Mouse (Mus musculus): Measurements from ENCODE around the gene Fam186b. TPM values are rescaled to one million over a fixed set of nuclear protein-coding genes. Genes with fewer than 3 reads are reported as not detected.

Fam186b gene
- total and polyA plus RNA-seq, 3 experiments = 0.11 TPM; not detected in 2

- TF ChIP-seq TBP (IDR thresholded peaks at IDR 0.05; ENCODE audit: low read depth, low read length) = 0 out of 2 replicates have a peak, but pooled peaks have one; percentile 12
- TF ChIP-seq MYC (IDR thresholded peaks at IDR 0.05; ENCODE audit: low read depth, low read length) = no peak
- no peak for TF ChIP-seq KAT2A (conservative IDR thresholded peaks at IDR 0.05; ENCODE audit: low read depth, low read length)
- no peak for TF ChIP-seq ZKSCAN1 (IDR thresholded peaks at IDR 0.05; ENCODE audit: low read depth, low read length)
- no peak for TF ChIP-seq USF1 (IDR thresholded peaks at IDR 0.05; ENCODE audit: low read depth, low read length)
- no peak for TF ChIP-seq BHLHE40 (IDR thresholded peaks at IDR 0.05; ENCODE audit: borderline replicate concordance, low read depth, low read length)
- TF ChIP-seq E2F4 (IDR thresholded peaks at IDR 0.05; ENCODE audit: borderline replicate concordance, low read depth, low read length) = no peak
- TF ChIP-seq NRF1 (IDR thresholded peaks at IDR 0.05; ENCODE audit: insufficient read depth, low read depth, low read length, poor library complexity, severe bottlenecking) = no peak
- no peak for TF ChIP-seq POLR2AphosphoS5 (IDR thresholded peaks at IDR 0.05; ENCODE audit: borderline replicate concordance, low read depth, low read length)
- TF ChIP-seq ETS1 (IDR thresholded peaks at IDR 0.05; ENCODE audit: low read depth, low read length) = peak; percentile 56; the same call in 1 of the 2 replicates
- TF ChIP-seq MYB (IDR thresholded peaks at IDR 0.05; ENCODE audit: low read depth, low read length) = 0 out of 2 replicates have a peak, but pooled peaks have one; percentile 18
- no peak for TF ChIP-seq MAX (IDR thresholded peaks at IDR 0.05; ENCODE audit: low read length)
Observed at GRCm38 (mm10) chr15:99341102-99341501, 45.4 kb upstream of the Fam186b start (continued).

- no peak for DNase-seq (ENCODE audit: low read depth, low spot score)
- Histone ChIP-seq H3K36me3 (ENCODE audit: control insufficient read depth in 1 of 2, insufficient read depth in 2 of 2, low read length in 2 of 2) (no peaks in the 10 kb centered on the region; a peak in 1 of 4 replicates), H3K9me3 (replicated peaks; ENCODE audit: insufficient read depth, low read length) (no peaks in the 10 kb centered on the region), H3K4me3 (ENCODE audit: control insufficient read depth in 1 of 2, insufficient read depth in 1 of 2, low read depth in 2 of 2, low read length in 2 of 2) (no peak overlapping the region), H3K27me3 (ENCODE audit: control insufficient read depth in 1 of 2, insufficient read depth in 2 of 2, low read length in 2 of 2) (peaks cover 4 to 6% of the 10 kb centered on the region in 2 experiments; a peak in 3 of 4 replicates), H3K27ac (ENCODE audit: control insufficient read depth, low read depth, low read length) (no peak overlapping the region), H3K4me1 (ENCODE audit: control insufficient read depth in 1 of 2, insufficient read depth in 2 of 2, low read length in 2 of 2) (peaks cover 4 to 11% of the 10 kb centered on the region in 2 experiments; a peak in 3 of 4 replicates), H3K9ac (ENCODE audit: control insufficient read depth, low read depth, low read length, poor library complexity, severe bottlenecking) (no peak overlapping the region), H3K79me2 (ENCODE audit: control insufficient read depth, insufficient read depth, low read length, poor library complexity) (no peaks in the 10 kb centered on the region)
- no peak for TF ChIP-seq USF2 (IDR thresholded peaks at IDR 0.05; ENCODE audit: borderline replicate concordance in 1 of 2, insufficient read depth in 1 of 2, low read depth in 1 of 2, low read length in 2 of 2)
- TF ChIP-seq MYC (IDR thresholded peaks at IDR 0.05; ENCODE audit: low read depth, low read length) = no peak
- TF ChIP-seq MYB (IDR thresholded peaks at IDR 0.05; ENCODE audit: low read depth, low read length) = no peak
- TF ChIP-seq ZC3H11A (IDR thresholded peaks at IDR 0.05; ENCODE audit: low read depth, low read length) = no peak
- TF ChIP-seq ZKSCAN1 (IDR thresholded peaks at IDR 0.05; ENCODE audit: low read depth, low read length) = no peak
- TF ChIP-seq POLR2AphosphoS5 (IDR thresholded peaks at IDR 0.05; ENCODE audit: borderline replicate concordance, low read depth, low read length) = no peak
- TF ChIP-seq TBP (IDR thresholded peaks at IDR 0.05; ENCODE audit: low read depth, low read length) = no peak
- TF ChIP-seq SIN3A (IDR thresholded peaks at IDR 0.05; ENCODE audit: low read length) = no peak
- no peak for TF ChIP-seq MXI1 (IDR thresholded peaks at IDR 0.05; ENCODE audit: low read depth, low read length)
- no peak for TF ChIP-seq MAFK (IDR thresholded peaks at IDR 0.05; ENCODE audit: borderline replicate concordance, low read depth, low read length)
- TF ChIP-seq ZNF384 (IDR thresholded peaks at IDR 0.05; ENCODE audit: low read depth, low read length) = no peak
- TF ChIP-seq USF1 (IDR thresholded peaks at IDR 0.05; ENCODE audit: low read depth, low read length) = no peak
- no peak for TF ChIP-seq CTCF (IDR thresholded peaks at IDR 0.05 in 2 of 3, conservative IDR thresholded peaks at IDR 0.05 in 1 of 3; ENCODE audit: control insufficient read depth in 1 of 3, insufficient read depth in 1 of 3, low read depth in 2 of 3, low read length in 3 of 3, poor library complexity in 1 of 3, severe bottlenecking in 1 of 3)
- TF ChIP-seq HCFC1 (IDR thresholded peaks at IDR 0.05; ENCODE audit: low read depth, low read length) = no peak
Observed at GRCm38 (mm10) chr15:99339669-99340068, 44.0 kb upstream of the Fam186b start.
